Mouse (Mus musculus) limb, embryonic 15.5 days (tissue): ENCODE results near the gene Brpf3. TPM values are rescaled to one million over a fixed set of nuclear protein-coding genes. Genes with fewer than 3 reads are reported as not detected.
A peak's percentile ranks its signal among the peaks of the same experiment; 100 is the strongest.

ENCODE experiments used
- ATAC-seq: fragments of 200-750 bp; cut with Nextera tagmentation; 2 replicates; pipeline ENCODE4 v1.8.0; 2017; ENCODE audit warnings: low read depth, moderate TSS enrichment; ENCODE audit not compliant: insufficient number of reproducible peaks, low FRiP score, low TSS enrichment
- H3K27ac ChIP-seq: fragments of 300-500 bp; sonication (generic); 2 replicates; pipeline ENCODE4 v1.5.1; 2015; ENCODE audit warnings: moderate library complexity, mild to moderate bottlenecking, inconsistent platforms
- H3K27me3 ChIP-seq: fragments of 300-500 bp; sonication (generic); 2 replicates; pipeline ENCODE4 v1.6.1; 2015; ENCODE audit warnings: inconsistent platforms
- H3K36me3 ChIP-seq: fragments of 300-500 bp; sonication (generic); 2 replicates; pipeline ENCODE4 v1.6.1; 2015; ENCODE audit warnings: inconsistent platforms
- H3K4me1 ChIP-seq: fragments of 300-500 bp; sonication (generic); 2 replicates; pipeline ENCODE4 v1.6.1; 2015; ENCODE audit warnings: inconsistent platforms
- H3K4me2 ChIP-seq: fragments of 300-500 bp; sonication (generic); 2 replicates; pipeline ENCODE4 v1.6.1; 2015; ENCODE audit warnings: mild to moderate bottlenecking, inconsistent platforms
- H3K4me3 ChIP-seq: fragments of 300-500 bp; sonication (generic); 2 replicates; pipeline ENCODE4 v1.5.1; 2015; ENCODE audit warnings: mild to moderate bottlenecking, inconsistent platforms
- H3K9ac ChIP-seq: fragments of 300-500 bp; sonication (generic); 2 replicates; pipeline ENCODE4 v1.6.1; 2015; ENCODE audit warnings: inconsistent platforms
- H3K9me3 ChIP-seq: fragments of 300-500 bp; sonication (generic); 2 replicates; pipeline ENCODE4 v1.6.1; 2016; ENCODE audit warnings: inconsistent platforms
- WGBS: fragments of 180-500 bp; shearing (Covaris S2); methylation state at CpG from one replicate; pipeline ENCODE4 v1.1.7; 2015; 5-methylcytosine and 5-hydroxymethylcytosine counted together
- polyA plus RNA-seq: library from polyadenylated mRNA; unstranded; fragments of >200 nt; fragmentation: Nextera tagmentation; extraction: Ambion mirVana; gene quantifications from 2 replicates; pipeline ENCODE4 v1.2.1, GENCODE M21; 2015

Gene Brpf3
- polyA plus RNA-seq, 1 experiment from 2014 or later, result 8.4 TPM

DNA sequence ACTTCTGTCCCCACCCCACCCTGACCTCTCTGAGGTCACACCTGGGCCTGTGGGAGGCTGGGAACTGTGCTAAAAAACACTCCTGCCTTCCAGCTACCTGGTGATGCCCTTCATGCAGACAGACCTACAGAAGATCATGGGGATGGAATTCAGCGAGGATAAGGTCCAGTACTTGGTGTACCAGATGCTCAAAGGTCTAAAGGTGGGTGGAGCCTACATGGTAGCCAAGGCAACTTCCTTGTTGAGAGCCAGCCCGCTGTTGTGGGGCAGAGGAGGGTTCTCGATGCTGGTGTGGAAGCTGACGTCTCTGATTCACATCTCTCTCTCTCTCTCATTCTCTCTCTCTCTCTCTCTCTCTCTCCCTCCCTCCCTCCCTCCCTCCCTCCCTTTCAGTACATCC lies 25.7 kb upstream of the Brpf3 start:
- Histone ChIP-seq H3K4me3 (no peak overlapping the region), H3K9me3 (no peaks in the 10 kb centered on the region), H3K4me2 (no peak overlapping the region), H3K4me1 (peaks cover 8% of the 10 kb centered on the region), H3K27me3 (peaks cover 4% of the 10 kb centered on the region; the same call in 1 of the 2 replicates), H3K27ac (no peak overlapping the region), H3K9ac (no peak overlapping the region), H3K36me3 (no peaks in the 10 kb centered on the region; the same call in 1 of the 2 replicates)
- no peak for ATAC-seq
- WGBS, result 85% methylated on average over 4 of the region's 4 CpGs

DNA sequence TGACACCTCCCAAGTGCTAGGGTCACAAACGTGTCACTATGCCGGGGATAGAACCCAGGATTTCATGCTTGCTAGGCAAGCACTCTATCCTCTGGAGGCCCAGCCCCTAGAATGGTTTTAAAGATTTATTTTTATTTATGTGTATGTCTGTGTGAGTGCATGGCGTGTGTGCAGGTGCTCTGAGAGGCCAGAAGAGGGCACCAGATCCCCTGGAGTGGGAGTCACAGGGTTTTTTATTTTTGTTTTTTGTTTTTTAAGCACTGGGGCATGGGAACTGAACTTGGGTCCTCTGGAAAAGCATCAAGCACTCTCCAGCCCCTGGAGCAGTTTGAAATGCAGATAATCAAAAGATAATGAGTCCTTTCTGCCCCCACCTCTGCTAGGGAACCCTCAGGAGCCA lies 24.1 kb upstream of the Brpf3 start:
- WGBS, result 89% methylated on average over 3 of the region's 3 CpGs
- no peak for ATAC-seq
- Histone ChIP-seq H3K27me3 (no peaks in the 10 kb centered on the region), H3K4me1 (0 out of 2 replicates have a peak, but pooled peaks cover 2% of the 10 kb centered on the region), H3K9ac (no peak overlapping the region), H3K27ac (no peak overlapping the region), H3K36me3 (no peaks in the 10 kb centered on the region; the same call in 1 of the 2 replicates), H3K4me3 (no peak overlapping the region), H3K4me2 (no peak overlapping the region), H3K9me3 (no peaks in the 10 kb centered on the region)

DNA sequence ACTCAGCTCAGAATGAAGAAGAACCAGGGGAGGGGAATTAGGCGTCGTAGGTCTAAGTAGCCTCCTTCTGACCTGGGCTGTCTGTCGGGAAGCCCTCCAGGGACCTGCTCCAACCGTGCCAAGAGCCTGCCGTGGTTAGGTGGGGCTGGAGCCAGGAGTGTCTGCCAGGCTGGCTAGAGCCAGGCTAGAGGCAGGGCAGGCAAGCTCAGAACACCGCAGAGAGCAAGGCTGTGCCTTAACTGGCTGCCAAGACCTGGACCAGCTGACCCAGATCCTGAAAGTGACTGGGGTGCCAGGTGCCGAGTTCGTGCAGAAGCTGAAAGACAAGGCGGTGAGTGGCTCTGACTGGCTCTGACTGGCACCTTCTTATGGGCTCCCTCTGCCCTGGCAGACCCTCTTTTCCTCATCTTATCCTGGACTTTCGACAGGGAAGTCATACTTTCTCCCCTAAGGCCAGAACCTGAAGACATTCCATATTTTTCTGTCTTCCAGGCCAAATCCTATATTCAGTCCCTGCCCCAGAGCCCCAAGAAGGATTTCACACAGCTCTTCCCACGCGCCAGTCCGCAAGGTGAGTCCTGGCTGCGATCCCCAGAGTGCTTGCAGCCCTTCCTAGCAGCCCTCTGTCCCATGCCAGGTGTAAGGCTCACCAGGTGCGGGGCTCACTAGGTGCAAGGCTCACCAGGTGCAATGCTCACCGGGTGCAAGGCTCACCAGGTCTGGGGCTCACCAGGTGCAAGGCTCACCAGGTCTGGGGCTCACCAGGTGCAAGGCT lies 23.5 kb upstream of the Brpf3 start:
- no peak overlapping the region for H3K27ac ChIP-seq
- WGBS, result 85% methylated on average over 16 of the region's 16 CpGs
- H3K4me2 ChIP-seq, result no peak overlapping the region
- H3K4me3 ChIP-seq, result no peak overlapping the region
- H3K9ac ChIP-seq, result no peak overlapping the region
- H3K4me1 ChIP-seq, result 0 out of 2 replicates have a peak, but pooled peaks cover 2% of the 10 kb centered on the region
- no peaks in the 10 kb centered on the region for H3K9me3 ChIP-seq
- H3K36me3 ChIP-seq, result no peaks in the 10 kb centered on the region; the same call in 1 of the 2 replicates
- ATAC-seq, result no peak
- no peaks in the 10 kb centered on the region for H3K27me3 ChIP-seq

DNA sequence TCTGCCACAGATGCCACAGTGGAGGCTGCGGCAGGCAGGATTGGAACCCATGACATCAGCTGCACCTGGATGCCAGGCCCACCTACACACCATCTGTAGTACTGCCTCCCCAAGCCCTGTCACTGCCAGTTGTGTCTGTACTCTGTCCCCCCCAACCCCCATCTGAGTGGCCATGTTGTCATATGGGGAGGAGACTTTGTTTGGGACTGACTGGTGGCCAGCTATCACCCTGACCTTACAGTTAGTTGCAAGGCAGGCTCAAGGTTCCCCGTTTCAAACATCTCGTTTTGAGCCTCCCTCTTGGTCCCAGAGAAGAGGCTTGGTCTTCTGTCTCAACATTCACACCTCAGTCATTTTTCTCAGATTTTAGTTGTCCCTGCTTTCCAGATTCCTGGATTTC lies 21.2 kb upstream of the Brpf3 start:
- ATAC-seq, result no peak
- 0 out of 2 replicates have a peak, but pooled peaks cover 2% of the 10 kb centered on the region for H3K4me1 ChIP-seq
- H3K4me2 ChIP-seq, result no peak overlapping the region
- no peak overlapping the region for H3K27ac ChIP-seq
- WGBS, result 85% methylated on average over 3 of the region's 3 CpGs
- no peaks in the 10 kb centered on the region; the same call in 1 of the 2 replicates for H3K36me3 ChIP-seq
- H3K9ac ChIP-seq, result no peak overlapping the region
- H3K4me3 ChIP-seq, result no peak overlapping the region
- H3K9me3 ChIP-seq, result no peaks in the 10 kb centered on the region
- no peaks in the 10 kb centered on the region for H3K27me3 ChIP-seq

DNA sequence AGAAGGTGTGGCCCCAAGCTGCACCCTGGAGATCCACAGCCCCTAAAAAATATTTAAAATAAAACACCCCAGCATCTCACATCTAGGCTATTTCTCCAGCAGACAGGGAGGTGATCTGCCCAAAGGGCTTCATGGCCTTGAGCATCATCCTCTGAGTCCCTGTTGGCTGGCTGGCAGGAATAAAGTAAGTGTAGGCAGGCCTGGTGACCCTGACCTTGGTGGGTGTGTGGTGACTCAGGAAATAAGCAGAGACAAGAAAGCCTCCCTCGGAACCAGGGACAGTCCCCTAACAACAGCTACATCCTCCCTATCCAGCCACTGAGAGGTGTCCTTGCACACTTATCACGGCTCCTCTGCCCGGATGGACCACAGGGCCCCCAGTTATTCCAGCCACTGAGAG lies 20.1 kb upstream of the Brpf3 start:
- no peak overlapping the region for H3K4me2 ChIP-seq
- H3K9ac ChIP-seq, result no peak overlapping the region
- no peak for ATAC-seq
- H3K4me1 ChIP-seq, result 0 out of 2 replicates have a peak, but pooled peaks cover 2% of the 10 kb centered on the region
- H3K27ac ChIP-seq, result no peak overlapping the region
- H3K4me3 ChIP-seq, result no peak overlapping the region
- no peaks in the 10 kb centered on the region for H3K9me3 ChIP-seq
- H3K27me3 ChIP-seq, result no peaks in the 10 kb centered on the region
- H3K36me3 ChIP-seq, result no peaks in the 10 kb centered on the region; the same call in 1 of the 2 replicates
- WGBS, result 61% methylated on average over 3 of the region's 3 CpGs

DNA sequence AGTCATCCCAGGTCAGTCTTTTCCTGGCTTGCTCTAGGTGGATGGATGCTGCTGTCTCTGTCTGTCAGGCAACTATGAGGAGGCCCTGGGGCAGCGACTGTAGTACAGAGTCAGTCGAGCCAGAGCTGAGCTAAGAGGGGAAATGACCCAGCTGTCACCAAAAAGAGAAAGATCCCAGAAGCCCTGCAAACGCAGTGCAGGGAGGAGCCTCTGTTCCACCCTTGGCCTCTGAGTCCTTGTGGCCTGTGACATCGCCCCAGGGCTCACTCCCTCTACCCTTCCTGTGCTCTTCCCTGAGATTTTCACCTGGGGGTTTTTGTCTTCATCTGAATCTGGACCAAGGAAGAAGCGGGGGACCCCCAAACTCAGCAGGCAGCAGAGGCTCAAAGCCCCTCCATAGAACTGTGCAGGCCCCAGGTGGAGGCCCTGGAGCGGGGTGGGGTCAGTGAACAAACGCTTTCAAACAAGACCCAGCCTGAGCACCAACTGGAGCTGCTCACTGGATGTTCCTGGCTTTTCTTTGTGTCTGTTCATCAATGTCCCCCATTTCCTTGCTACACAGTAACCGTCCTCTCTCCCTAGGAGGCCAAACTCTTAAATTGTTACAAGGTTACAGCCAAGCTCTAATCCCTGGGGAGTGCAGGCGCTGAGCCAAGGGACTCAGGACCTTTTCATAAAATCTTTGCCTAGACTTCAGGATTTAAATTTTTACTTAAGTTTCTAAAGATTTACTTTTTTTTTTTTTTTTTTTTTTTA lies 19.4 kb upstream of the Brpf3 start:
- Histone ChIP-seq H3K27ac (no peak overlapping the region), H3K4me3 (no peak overlapping the region), H3K27me3 (no peaks in the 10 kb centered on the region), H3K36me3 (no peaks in the 10 kb centered on the region; the same call in 1 of the 2 replicates), H3K4me1 (0 out of 2 replicates have a peak, but pooled peaks cover 2% of the 10 kb centered on the region), H3K9me3 (no peaks in the 10 kb centered on the region), H3K9ac (no peak overlapping the region), H3K4me2 (no peak overlapping the region)
- ATAC-seq, result no peak
- 43% methylated on average over 9 of the region's 9 CpGs for WGBS

DNA sequence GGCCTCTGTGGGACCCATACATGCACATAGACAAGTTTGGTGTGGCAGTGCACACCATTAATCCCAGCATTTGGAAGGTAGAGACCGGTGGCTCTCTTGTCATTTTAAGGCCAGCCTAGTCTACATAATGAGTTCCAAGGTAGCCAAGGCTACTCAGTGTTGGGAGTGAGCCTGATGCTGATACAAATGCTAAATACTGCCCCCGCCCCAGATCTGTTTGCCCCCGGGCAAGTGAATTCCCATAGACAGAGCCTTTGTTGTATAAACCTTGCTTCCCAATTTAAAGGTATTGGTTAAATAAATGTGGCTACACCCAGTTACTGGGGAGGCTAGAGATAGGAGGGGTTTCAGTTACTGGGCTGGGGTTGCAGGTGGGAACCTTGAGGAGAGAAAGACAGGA lies 15.9 kb upstream of the Brpf3 start:
- H3K4me1 ChIP-seq, result 0 out of 2 replicates have a peak, but pooled peaks cover 2% of the 10 kb centered on the region
- H3K4me3 ChIP-seq, result no peak overlapping the region
- H3K27me3 ChIP-seq, result no peaks in the 10 kb centered on the region
- H3K36me3 ChIP-seq, result no peaks in the 10 kb centered on the region
- ATAC-seq, result no peak
- no peaks in the 10 kb centered on the region for H3K9me3 ChIP-seq
- H3K27ac ChIP-seq, result no peak overlapping the region
- 82% methylated on average over 3 of the region's 3 CpGs for WGBS
- H3K9ac ChIP-seq, result no peak overlapping the region
- no peak overlapping the region for H3K4me2 ChIP-seq

DNA sequence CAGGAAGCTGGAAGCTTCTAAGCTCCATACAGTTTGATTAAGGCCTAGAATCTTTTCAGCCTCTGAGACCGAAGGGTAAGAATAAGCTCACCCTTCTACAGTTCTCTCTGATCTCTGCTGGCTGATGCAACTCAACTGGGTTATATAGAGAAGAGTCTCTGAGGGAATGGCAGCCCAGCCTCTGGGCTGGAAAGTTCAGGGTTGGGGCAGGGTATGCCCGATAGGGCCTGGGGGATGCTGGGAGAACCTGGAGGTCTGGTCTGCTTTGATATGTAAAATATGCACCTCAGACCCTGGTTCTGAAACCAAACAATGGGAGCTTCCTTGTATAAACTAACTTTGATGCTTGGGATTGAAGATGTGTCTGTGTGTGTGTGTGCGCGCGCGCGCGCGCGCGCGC lies 13.4 kb upstream of the Brpf3 start:
- WGBS, result 95% methylated on average over 12 of the region's 12 CpGs

DNA sequence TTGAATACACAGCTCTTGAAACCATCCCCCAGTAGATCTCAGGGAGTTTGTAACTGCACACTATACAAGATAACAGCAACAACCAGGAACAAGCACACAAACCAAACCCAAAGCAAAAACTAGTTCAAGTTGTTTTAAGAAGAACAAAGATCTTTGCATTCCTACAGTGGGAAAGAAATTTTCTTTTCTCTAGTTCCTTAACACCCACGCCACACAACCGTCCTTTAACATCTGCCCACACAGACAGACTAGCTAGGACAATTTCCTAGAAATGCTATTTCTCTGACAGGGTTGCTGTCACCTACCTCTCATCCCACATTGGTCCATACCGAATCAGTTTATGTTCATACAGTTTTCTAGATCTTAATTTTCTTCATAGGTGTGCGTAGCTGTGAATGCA lies 3.9 kb upstream of the Brpf3 start:
- no peak for ATAC-seq
- H3K27ac ChIP-seq, result no peak overlapping the region
- no peaks in the 10 kb centered on the region for H3K27me3 ChIP-seq
- H3K4me2 ChIP-seq, result no peak overlapping the region
- H3K4me1 ChIP-seq, result peaks cover 16% of the 10 kb centered on the region
- H3K9ac ChIP-seq, result no peak overlapping the region
- 88% methylated on average over 4 of the region's 4 CpGs for WGBS
- no peaks in the 10 kb centered on the region for H3K36me3 ChIP-seq
- no peaks in the 10 kb centered on the region for H3K9me3 ChIP-seq
- H3K4me3 ChIP-seq, result no peak overlapping the region

More for the DNA sequence above, 13.4 kb upstream of the Brpf3 start:
- H3K4me3 ChIP-seq, result no peak overlapping the region
- no peaks in the 10 kb centered on the region for H3K27me3 ChIP-seq
- no peak overlapping the region for H3K9ac ChIP-seq
- H3K4me1 ChIP-seq, result no peaks in the 10 kb centered on the region
- H3K27ac ChIP-seq, result no peak overlapping the region
- H3K9me3 ChIP-seq, result no peaks in the 10 kb centered on the region
- H3K36me3 ChIP-seq, result no peaks in the 10 kb centered on the region
- H3K4me2 ChIP-seq, result no peak overlapping the region
- no peak for ATAC-seq

DNA sequence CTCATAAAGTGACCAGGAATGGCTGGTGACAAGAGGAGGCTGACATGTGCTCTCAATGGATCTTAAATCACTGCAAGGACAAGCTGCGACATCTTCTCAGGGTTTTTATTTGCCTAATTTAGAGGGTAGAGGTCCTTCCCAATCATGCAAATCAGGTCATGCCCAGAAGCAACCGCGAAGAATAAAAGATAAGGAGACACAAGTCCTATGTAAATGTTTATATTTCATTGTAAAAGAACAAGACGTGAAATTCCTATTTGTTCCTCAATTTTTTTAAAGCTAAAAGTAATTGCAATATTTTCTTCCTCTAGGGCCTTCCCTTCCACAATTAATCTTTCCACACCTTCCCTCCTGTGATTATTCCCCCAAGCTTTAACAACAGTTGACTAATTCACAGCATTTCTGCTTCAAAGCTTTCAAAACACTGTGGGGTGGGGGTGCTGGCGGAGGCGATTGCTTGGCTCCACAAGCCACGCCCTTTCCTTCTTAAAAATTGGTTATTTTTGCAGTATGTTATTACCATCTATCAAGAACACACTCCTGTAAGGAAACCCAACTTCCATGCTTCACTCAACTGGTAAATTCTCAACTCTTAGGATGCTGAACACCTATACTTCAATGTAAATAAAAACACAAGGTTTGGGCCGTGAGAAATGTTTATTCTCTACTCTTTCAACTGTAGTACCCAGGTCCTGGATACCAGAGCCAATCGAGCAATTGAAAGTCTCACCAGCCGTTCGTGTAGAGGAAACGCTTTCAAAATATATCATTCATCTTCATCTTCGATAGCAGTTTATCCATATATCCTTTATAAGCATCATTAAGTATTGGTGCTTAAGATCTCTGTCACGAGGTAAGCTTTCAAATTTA lies 1.4 kb upstream of the Brpf3 start:
- no peaks in the 10 kb centered on the region for H3K9me3 ChIP-seq
- WGBS, result 7% methylated on average over 14 of the region's 14 CpGs
- ATAC-seq, result no peak
- H3K4me1 ChIP-seq, result peaks cover 29% of the 10 kb centered on the region
- no peaks in the 10 kb centered on the region; the same call in 1 of the 2 replicates for H3K36me3 ChIP-seq
- H3K27me3 ChIP-seq, result no peaks in the 10 kb centered on the region
- H3K9ac ChIP-seq, result no peak overlapping the region
- peak overlapping the region; percentile 79 for H3K4me3 ChIP-seq
- 0 out of 2 replicates have a peak overlapping the region, but pooled peaks have one; percentile 99 for H3K27ac ChIP-seq
- H3K4me2 ChIP-seq, result peak overlapping the region; percentile 96

DNA sequence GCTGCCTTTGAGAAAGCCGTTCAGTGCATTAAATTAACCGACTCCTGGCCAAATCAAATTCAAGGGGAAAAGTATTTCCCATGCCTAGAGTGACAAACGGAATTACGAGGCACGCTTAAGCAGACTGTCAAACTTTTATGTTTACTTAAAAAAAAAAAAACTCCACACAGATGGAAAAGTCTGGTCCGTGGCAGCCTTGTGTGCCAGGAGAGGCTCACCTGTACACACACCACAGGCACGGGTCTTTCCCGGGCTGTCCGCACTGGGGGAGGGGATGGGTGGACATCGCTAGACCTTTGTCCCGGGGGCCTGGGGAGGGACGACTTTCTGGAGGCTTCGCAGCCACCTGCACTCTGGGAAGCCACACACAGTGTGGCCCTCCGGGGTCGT lies 614 bp upstream of the Brpf3 start:
- Histone ChIP-seq H3K9ac (peak overlapping the region; percentile 99), H3K27me3 (no peaks in the 10 kb centered on the region), H3K36me3 (peaks cover 1% of the 10 kb centered on the region; the same call in 1 of the 2 replicates), H3K4me1 (peaks cover 29% of the 10 kb centered on the region), H3K4me2 (peak overlapping the region; percentile 96), H3K4me3 (peak overlapping the region; percentile 79), H3K27ac (peak overlapping the region; percentile 99), H3K9me3 (no peaks in the 10 kb centered on the region)
- 1% methylated on average over 15 of the region's 15 CpGs for WGBS
- no peak; the same call in 1 of the 2 replicates for ATAC-seq
